Mouse (Mus musculus) ovary, postnatal 36 days (tissue): ENCODE data around the gene Ehd1.

Experiments used
- DNase-seq: peaks from one replicate; pipeline ENCODE4 v3.0.0; 2022; ENCODE audit warnings: low spot score, mixed read lengths

Gene Ehd1

GRCm38 (mm10) chr19:6276426-6277421 is at the start of gene Ehd1:
Ehd1 (plus strand) TSS chr19:6276725.
- DNase-seq: peak; percentile 99

GRCm38 (mm10) chr19:6226763-6227162 is 49.8 kb upstream of the Ehd1 start:
- DNase-seq: no peak

- no peak for DNase-seq
These were observed 48.7 kb upstream of the Ehd1 start for GRCm38 (mm10) chr19:6227864-6228263.

GRCm38 (mm10) chr19:6230411-6230810 is 46.1 kb upstream of the Ehd1 start:
- peak; percentile 69 for DNase-seq

- DNase-seq: no peak
These were observed 45.5 kb upstream of the Ehd1 start for GRCm38 (mm10) chr19:6231036-6231435.

- no peak for DNase-seq
These were observed 42.9 kb upstream of the Ehd1 start for GRCm38 (mm10) chr19:6233647-6234046.

GRCm38 (mm10) chr19:6234337-6235083 is 42.0 kb upstream of the Ehd1 start:
- no peak for DNase-seq

GRCm38 (mm10) chr19:6235084-6236052 is 41.2 kb upstream of the Ehd1 start, which contains the start of gene Ppp2r5b:
Ppp2r5b (minus strand) TSS chr19:6235872.
- peak; percentile 95 for DNase-seq

GRCm38 (mm10) chr19:6236053-6236441 is 40.5 kb upstream of the Ehd1 start:
- DNase-seq: peak; percentile 84

- no peak for DNase-seq
These were observed 39.7 kb upstream of the Ehd1 start for GRCm38 (mm10) chr19:6236842-6237241.

- DNase-seq: no peak
These were observed 37.8 kb upstream of the Ehd1 start for GRCm38 (mm10) chr19:6238740-6239139.

GRCm38 (mm10) chr19:6240136-6240535 is 36.4 kb upstream of the Ehd1 start:
- no peak for DNase-seq

- no peak for DNase-seq
These were observed 35.8 kb upstream of the Ehd1 start for GRCm38 (mm10) chr19:6240725-6241124.

- peak; percentile 98 for DNase-seq
These were observed 35.0 kb upstream of the Ehd1 start, which contains the start of gene Atg2a for GRCm38 (mm10) chr19:6241274-6242107. Atg2a (plus strand) TSS chr19:6241668.

- DNase-seq: no peak
These were observed 34.2 kb upstream of the Ehd1 start for GRCm38 (mm10) chr19:6242281-6242680.

GRCm38 (mm10) chr19:6243226-6243625 is 33.3 kb upstream of the Ehd1 start:
- DNase-seq: no peak

- no peak for DNase-seq
These were observed 30.7 kb upstream of the Ehd1 start for GRCm38 (mm10) chr19:6245806-6246205.

- no peak for DNase-seq
These were observed 28.8 kb upstream of the Ehd1 start for GRCm38 (mm10) chr19:6247526-6248300.

- DNase-seq: no peak
These were observed 23.5 kb upstream of the Ehd1 start for GRCm38 (mm10) chr19:6253021-6253420.

GRCm38 (mm10) chr19:6260428-6260827 is 16.1 kb upstream of the Ehd1 start:
- no peak for DNase-seq
